Mouse (Mus musculus) heart, embryonic 14.5 days (tissue): ENCODE measurements around the gene Clmn. TPM values are rescaled to one million over a fixed set of nuclear protein-coding genes. Genes with fewer than 3 reads are reported as not detected.
A peak's percentile ranks its signal among the peaks of the same experiment; 100 is the strongest.
"Not testable (repeated sequence)": the region's sequence is repeated elsewhere in the genome, so short reads cannot be mapped to it uniquely, and the experiment has no call there.

ENCODE experiments used
- ATAC-seq: fragments of 200-750 bp; cut with Nextera tagmentation; 2 replicates; pipeline ENCODE4 v1.8.0; 2017; ENCODE audit warnings: low read depth, moderate TSS enrichment; ENCODE audit not compliant: insufficient number of reproducible peaks, insufficient read depth, low FRiP score
- H3K27ac ChIP-seq, 2 experiments: fragments of 200-500 bp in 1 of 2; fragments of 300-500 bp in 1 of 2; sonication (generic) in 1 of 2; replicated peaks in 1 of 2; 2 replicates each; pipeline ENCODE4 v1.5.1; 2012 to 2014; ENCODE audit warnings: low read depth in 2 of 2, low read length in 2 of 2, control low read depth in 1 of 2, mild to moderate bottlenecking in 1 of 2, mixed read lengths in 1 of 2; ENCODE audit not compliant: control insufficient read depth in 1 of 2, insufficient read depth in 1 of 2
- H3K27me3 ChIP-seq: fragments of 300-500 bp; sonication (generic); 2 replicates; pipeline ENCODE4 v1.6.1; 2014; ENCODE audit warnings: mild to moderate bottlenecking, low read length, control low read depth; ENCODE audit not compliant: control insufficient read depth, insufficient read depth
- H3K36me3 ChIP-seq: fragments of 300-500 bp; sonication (generic); 2 replicates; pipeline ENCODE4 v1.6.1; 2014; ENCODE audit warnings: mild to moderate bottlenecking, control low read depth, low read length, mixed read lengths; ENCODE audit not compliant: control insufficient read depth, insufficient read depth
- H3K4me1 ChIP-seq, 2 experiments: fragments of 200-500 bp in 1 of 2; fragments of 300-500 bp in 1 of 2; sonication (generic) in 1 of 2; 2 replicates each; pipeline ENCODE4 v1.6.1; 2012 to 2014; ENCODE audit warnings: low read length in 2 of 2, control low read depth in 1 of 2, mixed read lengths in 1 of 2; ENCODE audit not compliant: control insufficient read depth in 2 of 2, insufficient read depth in 2 of 2
- H3K4me2 ChIP-seq: fragments of 300-500 bp; sonication (generic); 2 replicates; pipeline ENCODE4 v1.6.1; 2014; ENCODE audit warnings: mild to moderate bottlenecking, low read length
- H3K4me3 ChIP-seq, 2 experiments: fragments of 200-500 bp in 1 of 2; fragments of 300-500 bp in 1 of 2; sonication (generic) in 1 of 2; 2 replicates each; pipeline ENCODE4 v1.5.1; 2012 to 2014; ENCODE audit warnings: low read length in 2 of 2, mild to moderate bottlenecking in 2 of 2, control low read depth in 1 of 2, low read depth in 1 of 2, moderate library complexity in 1 of 2; ENCODE audit not compliant: control insufficient read depth in 1 of 2, insufficient read depth in 1 of 2
- H3K9ac ChIP-seq: fragments of 300-500 bp; sonication (generic); 2 replicates; pipeline ENCODE4 v1.6.1; 2014; ENCODE audit warnings: mild to moderate bottlenecking, low read length
- H3K9me3 ChIP-seq: fragments of 300-500 bp; sonication (generic); 2 replicates; pipeline ENCODE4 v1.6.1; 2016; ENCODE audit warnings: low read length, control low read depth; ENCODE audit not compliant: control insufficient read depth
- WGBS: fragments of 180-500 bp; shearing (Covaris S2); extraction: QIAGEN DNeasy Blood & Tissue Kit; methylation state at CpG from one replicate; pipeline ENCODE4 v1.1.7; 2014; 5-methylcytosine and 5-hydroxymethylcytosine counted together
- polyA plus RNA-seq: library from polyadenylated mRNA; unstranded; fragments of >200 nt; fragmentation: Nextera tagmentation; extraction: Ambion mirVana; gene quantifications from 2 replicates; pipeline ENCODE4 v1.2.1, GENCODE M21; 2014

Gene Clmn
- polyA plus RNA-seq, 1 experiment from 2014 or later = 0.49 TPM

- Histone ChIP-seq H3K27me3 (no peaks in the 10 kb centered on the region), H3K9me3 (no peaks in the 10 kb centered on the region), H3K4me1 (peaks cover 3 to 22% of the 10 kb centered on the region in 2 experiments; a peak in 2 of 4 replicates), H3K9ac (no peak overlapping the region), H3K27ac (no peak overlapping the region), H3K36me3 (peaks cover 63% of the 10 kb centered on the region), H3K4me3 (no peak overlapping the region), H3K4me2 (no peak overlapping the region)
- WGBS = 82% methylated on average over 3 of the region's 3 CpGs
- no peak for ATAC-seq
Measured at GRCm38 (mm10) chr12:104731782-104732181, 133.1 kb downstream of the Clmn start.

- not testable (repeated sequence) for ATAC-seq, H3K4me3 ChIP-seq, H3K4me1 ChIP-seq, H3K27ac ChIP-seq, H3K27me3 ChIP-seq, H3K9ac ChIP-seq, H3K9me3 ChIP-seq, H3K4me2 ChIP-seq
- H3K36me3 ChIP-seq = peaks cover 95% of the 10 kb centered on the region
- 89% methylated on average over 2 of the region's 2 CpGs for WGBS
Measured at GRCm38 (mm10) chr12:104726436-104726835, 138.4 kb downstream of the Clmn start.

- peaks cover 7 to 19% of the 10 kb centered on the region in 2 experiments; a peak in 3 of 4 replicates for H3K4me1 ChIP-seq
- no peaks in the 10 kb centered on the region for H3K9me3 ChIP-seq
- no peak overlapping the region for H3K4me3 ChIP-seq
- H3K36me3 ChIP-seq = peaks cover 73% of the 10 kb centered on the region
- H3K9ac ChIP-seq = no peak overlapping the region
- no peaks in the 10 kb centered on the region for H3K27me3 ChIP-seq
- no peak overlapping the region for H3K4me2 ChIP-seq
- WGBS = 91% methylated on average over 10 of the region's 10 CpGs
- no peak overlapping the region for H3K27ac ChIP-seq
- ATAC-seq = no peak
Measured at GRCm38 (mm10) chr12:104722056-104722455, 142.8 kb downstream of the Clmn start.

GRCm38 (mm10) chr12:104721011-104721410 lies 143.9 kb downstream of the Clmn start:
- H3K36me3 ChIP-seq = peaks cover 73% of the 10 kb centered on the region
- H3K4me3 ChIP-seq = no peak overlapping the region
- no peak for ATAC-seq
- H3K9me3 ChIP-seq = no peaks in the 10 kb centered on the region
- H3K4me1 ChIP-seq = peaks cover 7 to 19% of the 10 kb centered on the region in 2 experiments; a peak in 3 of 4 replicates
- H3K9ac ChIP-seq = no peak overlapping the region
- no peaks in the 10 kb centered on the region for H3K27me3 ChIP-seq
- H3K4me2 ChIP-seq = no peak overlapping the region
- no peak overlapping the region for H3K27ac ChIP-seq
- 78% methylated on average over 3 of the region's 3 CpGs for WGBS

- H3K4me2 ChIP-seq = no peak overlapping the region
- H3K36me3 ChIP-seq = peaks cover 73% of the 10 kb centered on the region
- H3K9ac ChIP-seq = no peak overlapping the region
- H3K4me3 ChIP-seq = no peak overlapping the region
- H3K4me1 ChIP-seq = peaks cover 7 to 19% of the 10 kb centered on the region in 2 experiments; a peak in 3 of 4 replicates
- no peaks in the 10 kb centered on the region for H3K9me3 ChIP-seq
- H3K27ac ChIP-seq = no peak overlapping the region
- WGBS = 73% methylated on average over 5 of the region's 5 CpGs
- peak; percentile 55; the same call in 1 of the 2 replicates for ATAC-seq
- H3K27me3 ChIP-seq = no peaks in the 10 kb centered on the region
Measured at GRCm38 (mm10) chr12:104718956-104719355, 145.9 kb downstream of the Clmn start.

- 93% methylated on average over 5 of the region's 5 CpGs for WGBS
- Histone ChIP-seq H3K9me3 (no peaks in the 10 kb centered on the region), H3K4me1 (peaks cover 7 to 19% of the 10 kb centered on the region in 2 experiments; a peak in 3 of 4 replicates), H3K27ac (no peak overlapping the region), H3K27me3 (no peaks in the 10 kb centered on the region), H3K9ac (no peak overlapping the region), H3K4me3 (no peak overlapping the region), H3K4me2 (no peak overlapping the region), H3K36me3 (peaks cover 73% of the 10 kb centered on the region)
- no peak for ATAC-seq
Measured at GRCm38 (mm10) chr12:104716409-104716808, 148.5 kb downstream of the Clmn start.

- Histone ChIP-seq H3K9me3 (no peaks in the 10 kb centered on the region), H3K27ac (no peak overlapping the region), H3K36me3 (peaks cover 74% of the 10 kb centered on the region), H3K4me3 (no peak overlapping the region), H3K4me1 (peaks cover 7 to 19% of the 10 kb centered on the region in 2 experiments; a peak in 3 of 4 replicates), H3K27me3 (no peaks in the 10 kb centered on the region), H3K9ac (no peak overlapping the region), H3K4me2 (no peak overlapping the region)
- ATAC-seq = no peak
- WGBS = 94% methylated on average over 5 of the region's 5 CpGs
Measured at GRCm38 (mm10) chr12:104715453-104715852, 149.4 kb downstream of the Clmn start.
